Mouse (Mus musculus) embryonic fibroblast, embryonic 13.5 days (primary cell): ENCODE data around the gene Vars2.

Experiments used
- CTCF ChIP-seq: IDR thresholded peaks from 2 replicates; pipeline ENCODE4 v1.5.1; 2011; ENCODE audit warnings: mild to moderate bottlenecking, control low read depth, low read length, moderate library complexity, borderline replicate concordance; ENCODE audit not compliant: insufficient read depth
- POLR2A ChIP-seq: IDR thresholded peaks from 2 replicates; pipeline ENCODE4 v1.6.1; 2011; ENCODE audit warnings: low read depth, mild to moderate bottlenecking, control low read depth, low read length, moderate library complexity

- TF ChIP-seq CTCF (no peak), POLR2A (peak; percentile 60)
Observed at GRCm38 (mm10) chr17:35697759-35698500, 30.5 kb upstream of the Vars2 start.
